Mouse (Mus musculus) layer of hippocampus, adult 18-20 months (tissue): ENCODE measurements at regions not wholly inside any gene's neighbourhood (a gene's known extent, or its start where the extent isn't known, plus 50 kb on each side); places are given as distances from the start of the nearest gene placed in this dataset.

Source experiments
- DNase-seq, 2 experiments: peaks; one replicate each; pipeline ENCODE4 v3.0.0; 2022; ENCODE audit warnings: low spot score in 2 of 2

DNA sequence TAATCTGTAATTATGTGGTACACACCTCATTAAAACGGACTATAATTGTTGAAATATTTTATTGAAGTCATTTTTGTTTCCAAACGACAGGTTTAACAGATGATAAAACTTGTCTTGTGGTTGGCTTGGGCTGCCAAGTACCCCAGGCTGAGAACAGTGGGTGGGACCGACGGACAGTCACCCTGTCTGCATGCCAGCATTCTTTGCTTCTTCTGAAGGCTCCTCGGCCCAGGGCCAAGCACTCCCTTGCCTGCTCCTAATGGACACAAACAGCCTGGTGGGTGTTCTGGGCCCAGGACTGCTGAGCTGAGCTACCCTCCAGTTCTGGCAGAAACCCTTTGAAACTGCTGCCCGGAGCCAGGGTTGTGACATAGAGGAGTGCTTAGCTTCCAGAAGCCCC is 227.4 kb downstream of the 3110018I06Rik start:
- no peak for DNase-seq

DNA sequence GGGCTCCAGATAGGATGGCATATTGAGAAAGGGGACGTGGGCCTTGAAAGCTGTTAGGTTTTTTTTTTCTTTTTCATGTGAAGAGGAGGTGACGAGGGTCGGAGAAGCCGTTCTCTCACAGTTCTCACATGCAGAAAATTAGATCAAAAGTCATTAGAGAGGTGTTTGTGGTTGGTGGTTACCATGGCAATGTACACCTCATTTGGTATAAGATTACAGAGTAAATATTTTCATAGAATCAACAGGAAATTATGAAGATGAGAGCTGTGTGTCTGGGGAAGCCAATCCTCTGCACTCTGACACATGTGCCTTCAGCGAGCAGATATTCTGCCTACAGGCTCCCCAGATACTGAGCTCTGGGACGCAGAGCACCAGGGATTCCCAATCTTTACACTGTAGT is 232.5 kb downstream of the 3110018I06Rik start:
- DNase-seq, result no peak

GRCm38 (mm10) chr12:107723062-107723859 is 234.8 kb downstream of the 3110018I06Rik start:
- no peak for DNase-seq

- no peak for DNase-seq
These were observed 235.5 kb downstream of the 3110018I06Rik start for GRCm38 (mm10) chr12:107723860-107724320.

DNA sequence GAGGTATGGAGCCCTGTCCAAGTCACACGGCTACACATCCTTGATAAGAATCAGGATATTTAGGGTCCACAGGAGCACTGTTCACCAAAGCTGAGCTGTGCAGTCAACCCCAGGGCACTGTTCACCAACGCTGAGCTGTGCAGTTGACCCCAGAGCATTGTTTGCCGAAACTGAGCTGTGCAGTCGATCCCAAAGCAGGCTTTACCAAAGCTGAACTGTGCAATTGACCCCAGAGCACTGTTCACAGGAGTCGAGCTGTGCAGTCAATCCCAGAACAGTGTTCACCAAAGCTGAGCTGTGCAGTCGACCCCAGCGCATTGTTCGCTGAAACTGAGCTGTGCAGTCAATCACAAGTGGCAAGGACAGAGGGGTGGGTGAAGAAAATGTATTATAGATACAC is 236.0 kb downstream of the 3110018I06Rik start:
- no peak for DNase-seq

DNA sequence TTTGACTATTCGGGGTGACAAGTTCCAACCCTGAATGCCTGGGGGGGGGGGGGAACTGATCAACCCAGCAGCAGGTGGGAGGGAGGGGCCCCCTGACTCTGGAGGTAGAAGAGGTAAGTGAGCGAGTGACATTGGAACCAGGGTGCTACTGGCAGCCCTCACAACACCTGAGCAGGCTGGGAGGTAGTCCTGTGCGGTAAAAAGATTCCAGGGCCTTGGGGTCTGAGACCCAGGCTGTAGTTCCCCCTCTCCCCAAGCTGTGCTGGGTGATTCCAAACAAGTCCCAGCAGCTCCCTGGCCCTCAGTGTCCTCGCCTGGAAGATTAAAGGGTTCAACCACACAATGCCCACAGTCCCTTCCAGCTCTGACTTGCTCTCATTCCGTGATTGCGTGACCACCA is 240.4 kb downstream of the 3110018I06Rik start:
- no peak for DNase-seq

GRCm38 (mm10) chr12:107729301-107729700 is 240.9 kb downstream of the 3110018I06Rik start:
- no peak for DNase-seq

GRCm38 (mm10) chr12:107730940-107731339 is 242.5 kb downstream of the 3110018I06Rik start:
- no peak for DNase-seq

DNA sequence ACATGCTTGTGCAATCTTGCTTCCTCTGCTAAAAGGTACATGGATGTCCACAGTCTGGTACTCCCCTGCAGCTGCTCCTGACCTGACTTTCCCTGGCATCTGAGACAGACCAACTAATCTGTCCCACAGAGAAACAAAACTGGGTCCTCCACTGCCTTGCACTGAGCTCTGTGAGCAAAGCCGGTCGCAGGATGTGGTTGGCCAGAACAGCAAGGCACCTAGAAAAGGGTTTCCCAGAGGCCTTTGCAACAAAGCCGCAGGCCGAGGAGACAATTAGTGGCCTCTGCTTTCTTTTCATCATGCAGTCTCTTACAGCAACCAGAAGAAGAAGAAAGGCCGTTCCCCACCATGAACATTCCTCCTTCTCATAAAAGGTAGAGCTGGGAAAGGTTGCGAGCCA is 246.1 kb downstream of the 3110018I06Rik start:
- DNase-seq, result no peak

- DNase-seq, result no peak
These were observed 254.2 kb downstream of the 3110018I06Rik start for GRCm38 (mm10) chr12:107742641-107743040.

GRCm38 (mm10) chr12:107744822-107745221 is 256.4 kb downstream of the 3110018I06Rik start:
- DNase-seq, result no peak

DNA sequence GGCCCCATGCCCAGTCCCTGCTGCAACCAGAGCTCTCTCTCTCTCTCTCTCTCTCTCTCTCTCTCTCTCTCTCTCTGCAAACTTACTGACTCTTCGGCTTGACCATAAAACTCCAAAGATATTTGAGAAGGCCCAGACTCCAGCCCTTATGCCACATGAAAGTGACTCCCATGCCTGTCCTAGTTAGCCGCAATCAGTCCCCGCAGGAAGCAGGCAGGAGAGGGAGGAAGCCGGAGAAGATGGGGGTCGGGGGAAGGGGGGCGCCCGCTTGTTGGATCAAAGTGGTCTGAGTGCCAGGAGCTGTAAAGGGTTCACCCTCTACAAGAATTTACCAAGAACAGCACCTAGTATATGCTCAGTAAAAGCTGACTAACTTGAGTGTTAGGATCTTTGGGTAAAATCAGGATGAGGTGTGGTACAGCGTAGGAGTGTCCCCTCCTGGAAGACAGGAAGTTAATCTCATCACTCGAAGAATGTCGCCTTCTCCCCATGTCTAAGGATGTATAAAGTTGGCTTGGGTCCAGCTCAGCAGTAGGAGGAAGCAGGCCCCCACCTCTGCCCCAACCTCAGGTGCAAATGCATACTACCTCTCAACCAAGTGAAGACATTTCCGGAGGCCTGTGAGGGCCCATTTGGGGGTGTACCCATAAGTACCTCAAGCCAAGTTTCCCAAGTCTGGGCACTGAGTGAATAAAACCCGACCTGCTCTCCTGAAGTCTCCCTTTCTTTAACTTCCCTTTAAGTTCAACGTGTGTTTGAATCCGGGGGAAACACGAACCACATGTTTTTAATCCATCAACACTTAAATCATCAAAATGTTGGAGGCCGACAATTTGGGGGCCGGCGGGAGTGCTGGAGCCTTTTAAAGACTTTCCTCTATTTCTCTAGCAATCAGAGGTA is 254.7 kb downstream of the Bcl11b start:
- DNase-seq, result no peak

- no peak for DNase-seq
These were observed 253.9 kb downstream of the Bcl11b start for GRCm38 (mm10) chr12:107749381-107750085.

DNA sequence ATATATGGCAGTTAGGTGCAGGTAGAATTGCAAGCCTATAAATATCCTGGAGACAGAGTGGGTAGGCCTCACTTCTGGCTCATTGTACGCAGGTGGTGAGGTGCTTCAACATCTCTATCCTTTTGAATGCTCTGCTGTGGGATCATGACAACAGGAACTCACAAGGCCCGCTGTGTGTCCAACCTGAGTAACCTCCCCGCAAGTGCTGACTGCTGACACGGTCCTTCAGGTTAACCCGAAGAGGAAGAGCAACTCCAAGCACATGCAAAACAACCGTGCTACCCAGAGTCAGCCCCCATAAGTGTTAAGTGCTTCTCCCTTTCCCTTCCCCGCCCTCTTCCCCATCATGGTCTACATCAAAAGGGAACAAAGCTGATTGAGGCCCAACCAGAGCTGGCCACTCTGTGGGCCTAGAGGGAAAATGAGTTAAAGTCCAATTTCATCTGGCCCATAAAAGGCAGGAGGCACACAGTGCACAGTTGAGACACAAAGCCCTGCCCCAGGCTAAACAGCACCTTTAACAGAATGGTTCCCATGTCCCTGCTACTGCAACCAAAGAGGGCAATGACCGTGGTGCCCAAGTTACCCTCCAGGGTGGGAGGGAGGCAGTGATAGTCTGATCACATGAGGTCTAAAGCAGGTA is 253.0 kb downstream of the Bcl11b start:
- DNase-seq, result no peak

- no peak for DNase-seq
These were observed 251.3 kb downstream of the Bcl11b start for GRCm38 (mm10) chr12:107752126-107752525.

GRCm38 (mm10) chr12:107752587-107752986 is 250.8 kb downstream of the Bcl11b start:
- no peak for DNase-seq

- DNase-seq, result no peak
These were observed 250.4 kb downstream of the Bcl11b start for GRCm38 (mm10) chr12:107753022-107753421.

DNA sequence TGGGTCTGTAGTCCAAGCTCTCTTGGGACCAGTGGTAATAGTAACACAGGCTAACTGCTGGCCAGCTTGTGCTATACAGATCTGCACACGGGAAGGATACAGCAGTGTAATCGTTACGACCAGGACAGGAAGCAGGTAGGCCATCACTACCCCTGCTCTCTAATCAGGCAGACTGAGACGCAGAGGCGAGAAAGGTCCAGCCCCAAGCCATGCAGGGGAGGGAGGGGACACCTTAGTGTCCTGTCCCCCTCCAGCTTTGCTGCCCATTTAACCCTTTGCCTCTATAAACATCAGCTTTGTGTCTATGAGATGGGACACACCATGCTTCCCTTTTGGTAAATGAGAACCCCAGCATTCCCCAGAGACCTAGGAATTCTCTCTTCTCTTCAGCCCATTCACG is 249.9 kb downstream of the Bcl11b start:
- no peak for DNase-seq

DNA sequence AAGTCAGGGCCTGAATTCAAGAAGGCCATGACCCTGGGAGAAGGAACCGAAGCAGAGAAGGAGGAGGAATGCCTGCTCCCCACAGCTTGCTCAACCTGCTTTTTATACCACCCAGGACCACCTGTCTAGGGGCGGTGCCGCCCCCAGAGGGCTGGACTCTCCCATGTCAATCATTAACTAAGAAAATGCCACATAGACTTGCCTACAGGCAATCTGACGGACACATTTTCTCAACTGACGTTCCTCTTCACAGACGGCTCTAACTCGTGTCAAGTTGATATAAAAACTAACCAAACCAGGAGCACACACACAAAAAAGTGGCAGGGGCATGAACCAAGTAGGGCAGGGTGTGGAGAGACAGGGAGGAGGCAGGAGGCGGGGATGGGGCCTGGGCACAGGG is 248.5 kb downstream of the Bcl11b start:
- DNase-seq, result no peak

GRCm38 (mm10) chr12:107755820-107756517 is 247.4 kb downstream of the Bcl11b start:
- DNase-seq, result no peak
